Mouse (Mus musculus) embryo, embryonic 9.5 days (tissue): ENCODE measurements at regions not wholly inside any gene's neighbourhood (a gene's known extent, or its start where the extent isn't known, plus 50 kb on each side); places are given as distances from the start of the nearest gene placed in this dataset.
"Not testable (repeated sequence)": the region's sequence is repeated elsewhere in the genome, so short reads cannot be mapped to it uniquely, and the experiment has no call there.

Experiments used
- DNase-seq: peaks from one replicate; pipeline ENCODE4 v3.0.0-alpha.2; 2017; ENCODE audit errors: extremely low spot score

GRCm38 (mm10) chr8:93443631-93444030 lies 64.1 kb upstream of the Ces1h start:
- not testable (repeated sequence) for DNase-seq

- DNase-seq: no peak
Measured at GRCm38 (mm10) chr8:93441936-93442335, 62.4 kb upstream of the Ces1h start.

- not testable (repeated sequence) for DNase-seq
Measured at GRCm38 (mm10) chr8:93436586-93436985, 57.1 kb upstream of the Ces1h start.

DNA sequence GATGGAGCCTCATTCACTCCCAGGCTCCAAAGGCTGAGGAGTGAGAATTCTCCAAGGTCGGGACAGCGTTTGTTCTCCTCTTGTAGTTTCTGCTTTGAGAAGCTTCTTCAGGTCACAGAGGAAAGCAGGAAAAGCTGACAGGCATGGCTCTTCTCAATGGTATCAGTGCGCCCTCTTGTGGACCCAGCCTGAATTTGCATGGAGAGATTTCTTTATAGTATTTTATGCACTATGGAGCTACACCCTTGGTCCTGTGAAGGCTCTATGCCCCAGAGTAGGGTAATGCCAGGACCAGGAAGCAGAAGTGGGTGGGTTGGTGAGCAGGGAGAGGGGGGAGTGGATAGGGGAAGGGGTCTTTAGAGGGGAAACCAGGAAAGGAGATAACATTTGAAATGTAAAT lies 51.1 kb upstream of the Ces1h start:
- peak; percentile 72 for DNase-seq
